In genomic region chr1:97021388-97021787, GRCm38 (mm10) we compare ENCODE assay signal across 21 mouse cellular contexts.
DNase-seq lines count a peak whose midpoint lies in the region; ATAC-seq and TF ChIP-seq lines count a peak whose summit lies in the region.
"Had no signal": no experiment of that assay in that cellular context is flagged by ENCODE, and none has a peak within 500 bp of the region (broad histone marks: within the 10 kb centered on the region; RNA-seq: fewer than 3 reads in every experiment).

No protein-coding gene starts in this region.

- H3K9me3 ChIP-seq in kidney, embryonic 14.5 days (ENCODE audit: control insufficient read depth, low read length) = no peaks in the 10 kb centered on the region
- no peaks in the 10 kb centered on the region for H3K9me3 ChIP-seq in kidney, embryonic 15.5 days (replicated peaks)
- H3K9me3 ChIP-seq in kidney, embryonic 16.5 days (ENCODE audit: low read length) = no peaks in the 10 kb centered on the region
- no peaks in the 10 kb centered on the region for H3K9me3 ChIP-seq in kidney, postnatal 0 days (replicated peaks; ENCODE audit: low read length)

- no peaks in the 10 kb centered on the region for H3K4me1 ChIP-seq in kidney, embryonic 14.5 days (ENCODE audit: control insufficient read depth, insufficient read depth, low read length)
- no peaks in the 10 kb centered on the region for H3K4me1 ChIP-seq in kidney, embryonic 15.5 days
- no peaks in the 10 kb centered on the region for H3K4me1 ChIP-seq in kidney, embryonic 16.5 days (ENCODE audit: insufficient read depth, low read length)
- H3K4me1 ChIP-seq in kidney, postnatal 0 days (replicated peaks; ENCODE audit: insufficient read depth, low read length) = no peaks in the 10 kb centered on the region

- H3K9ac ChIP-seq in kidney, embryonic 14.5 days (ENCODE audit: low read depth, low read length) = no peak overlapping the region
- H3K9ac ChIP-seq in kidney, embryonic 15.5 days = no peak overlapping the region
- no peak overlapping the region for H3K9ac ChIP-seq in kidney, embryonic 16.5 days (replicated peaks; ENCODE audit: low read length)
- H3K9ac ChIP-seq in kidney, postnatal 0 days (ENCODE audit: low read depth, low read length) = no peak overlapping the region

- 57% methylated on average over 2 of the region's 2 CpGs for WGBS in kidney, embryonic 14.5 days
- 79% methylated on average over 2 of the region's 2 CpGs for WGBS in kidney, embryonic 15.5 days
- WGBS in kidney, embryonic 16.5 days = 49% methylated on average over 2 of the region's 2 CpGs
- WGBS in kidney, postnatal 0 days = 58% methylated on average over 2 of the region's 2 CpGs

- ATAC-seq in kidney, embryonic 14.5 days (ENCODE audit: low FRiP score, low TSS enrichment) = peak; percentile 57; the same call in 1 of the 2 replicates
- ATAC-seq in kidney, embryonic 15.5 days (replicated peaks; ENCODE audit: low FRiP score) = no peak
- peak; percentile 51; the same call in 1 of the 2 replicates for ATAC-seq in kidney, embryonic 16.5 days (ENCODE audit: low FRiP score, low TSS enrichment)
- ATAC-seq in kidney, postnatal 0 days (replicated peaks; ENCODE audit: low FRiP score, low read depth) = no peak
- ATAC-seq: activated CD4-positive, CD25-positive, alpha-beta regulatory T cell, adult 4 months; CD4-positive, CD25-positive, alpha-beta regulatory T cell, adult 4 months; Patski had no signal

- no peak overlapping the region for H3K4me2 ChIP-seq in kidney, embryonic 14.5 days (replicated peaks; ENCODE audit: low read depth, low read length)
- H3K4me2 ChIP-seq in kidney, embryonic 15.5 days = no peak overlapping the region
- H3K4me2 ChIP-seq in kidney, embryonic 16.5 days (replicated peaks; ENCODE audit: low read depth, low read length) = no peak overlapping the region
- H3K4me2 ChIP-seq in kidney, postnatal 0 days (ENCODE audit: low read length) = no peak overlapping the region

- no peak for DNase-seq in kidney, adult 11 months
- DNase-seq in kidney, postnatal 0 days (ENCODE audit: low spot score) = peak; percentile 1
- no peak for DNase-seq in kidney, postnatal 10 days
- DNase-seq: adrenal gland, adult 2 months; adrenal gland, adult 8-10 months; adrenal gland, postnatal 10 days; adrenal gland, postnatal 14 days; adrenal gland, postnatal 25 days; adrenal gland, postnatal 36 days; B cell, adult 2 months; cerebellum, adult 11 months; cerebellum, adult 11-12 months; cerebellum, adult 18-20 months had no signal

- no peaks in the 10 kb centered on the region for H3K36me3 ChIP-seq in kidney, embryonic 14.5 days (ENCODE audit: control insufficient read depth, insufficient read depth, low read length)
- no peaks in the 10 kb centered on the region for H3K36me3 ChIP-seq in kidney, embryonic 15.5 days
- no peaks in the 10 kb centered on the region for H3K36me3 ChIP-seq in kidney, embryonic 16.5 days (ENCODE audit: insufficient read depth, low read length)
- no peaks in the 10 kb centered on the region for H3K36me3 ChIP-seq in kidney, postnatal 0 days (ENCODE audit: insufficient read depth, low read length)
- H3K36me3 ChIP-seq: G1E had no signal

- no peak overlapping the region for H3K4me3 ChIP-seq in kidney, embryonic 14.5 days (ENCODE audit: low read length)
- no peak overlapping the region for H3K4me3 ChIP-seq in kidney, embryonic 15.5 days (replicated peaks)
- H3K4me3 ChIP-seq in kidney, embryonic 16.5 days (ENCODE audit: low read length) = no peak overlapping the region
- no peak overlapping the region for H3K4me3 ChIP-seq in kidney, postnatal 0 days (replicated peaks; ENCODE audit: low read depth, low read length)

- no peaks in the 10 kb centered on the region for H3K27me3 ChIP-seq in kidney, embryonic 14.5 days (ENCODE audit: control insufficient read depth, insufficient read depth, low read length)
- H3K27me3 ChIP-seq in kidney, embryonic 15.5 days = no peaks in the 10 kb centered on the region
- no peaks in the 10 kb centered on the region for H3K27me3 ChIP-seq in kidney, embryonic 16.5 days (ENCODE audit: insufficient read depth, low read length)
- no peaks in the 10 kb centered on the region for H3K27me3 ChIP-seq in kidney, postnatal 0 days (ENCODE audit: insufficient read depth, low read length)
- H3K27me3 ChIP-seq: CH12.LX, Patski had no signal

- TF ChIP-seq CTCF in kidney, postnatal 0 days (IDR thresholded peaks at IDR 0.05; ENCODE audit: low read depth) = no peak

- no peak overlapping the region for H3K27ac ChIP-seq in kidney, embryonic 14.5 days (ENCODE audit: low read depth, low read length)
- no peak overlapping the region for H3K27ac ChIP-seq in kidney, embryonic 15.5 days
- no peak overlapping the region for H3K27ac ChIP-seq in kidney, embryonic 16.5 days (ENCODE audit: low read length)
- no peak overlapping the region for H3K27ac ChIP-seq in kidney, postnatal 0 days

Comparison
In these comparisons a context has a peak if more than half of its experiments do, and no peak if none do; other contexts are left out.
1. ATAC-seq: peak in kidney, embryonic 14.5 days (single experiment) and kidney, embryonic 16.5 days (single experiment); none in kidney, embryonic 15.5 days (single experiment) and kidney, postnatal 0 days (single experiment).